Mouse (Mus musculus) bone marrow, adult 2 months (tissue): Measurements from ENCODE around the gene Gm1123.

Source experiments
- CTCF ChIP-seq: fragments of 200-500 bp; IDR thresholded peaks from 2 replicates; pipeline ENCODE4 v1.5.1; 2011; ENCODE audit warnings: low read length, control low read depth; ENCODE audit not compliant: control insufficient read depth, insufficient read depth
- POLR2A ChIP-seq: fragments of 200-500 bp; IDR thresholded peaks from 2 replicates; pipeline ENCODE4 v1.6.1; 2011; ENCODE audit warnings: low read depth, mild to moderate bottlenecking, control low read depth, low read length, borderline replicate concordance; ENCODE audit not compliant: control insufficient read depth

- TF ChIP-seq CTCF (no peak), POLR2A (no peak)
These were observed 46.2 kb upstream of the Gm1123 start for GRCm38 (mm10) chr9:99081718-99082117.
